Mouse (Mus musculus) limb, embryonic 13.5 days (tissue): ENCODE measurements around the gene Aldh3b2. TPM values are rescaled to one million over a fixed set of nuclear protein-coding genes. Genes with fewer than 3 reads are reported as not detected.

Experiments
- ATAC-seq: fragments of 200-750 bp; cut with Nextera tagmentation; 2 replicates; pipeline ENCODE4 v1.8.0; 2017; ENCODE audit warnings: low read depth, moderate number of reproducible peaks, moderate TSS enrichment; ENCODE audit not compliant: low FRiP score
- H3K27ac ChIP-seq: fragments of 300-500 bp; sonication (generic); 2 replicates; pipeline ENCODE4 v1.5.1; 2015; ENCODE audit warnings: inconsistent platforms, mild to moderate bottlenecking, moderate library complexity
- H3K27me3 ChIP-seq: fragments of 300-500 bp; sonication (generic); 2 replicates; pipeline ENCODE4 v1.6.1; 2015; ENCODE audit warnings: mild to moderate bottlenecking, inconsistent platforms
- H3K36me3 ChIP-seq: fragments of 300-500 bp; sonication (generic); 2 replicates; pipeline ENCODE4 v1.6.1; 2015; ENCODE audit warnings: inconsistent platforms, mild to moderate bottlenecking, moderate library complexity
- H3K4me1 ChIP-seq: fragments of 300-500 bp; sonication (generic); 2 replicates; pipeline ENCODE4 v1.6.1; 2015; ENCODE audit warnings: inconsistent platforms
- H3K4me2 ChIP-seq: fragments of 300-500 bp; sonication (generic); replicated peaks from 2 replicates; pipeline ENCODE4 v1.6.1; 2015; ENCODE audit warnings: inconsistent platforms, mild to moderate bottlenecking, moderate library complexity
- H3K4me3 ChIP-seq: fragments of 300-500 bp; sonication (generic); 2 replicates; pipeline ENCODE4 v1.5.1; 2015; ENCODE audit warnings: moderate library complexity, mild to moderate bottlenecking, inconsistent platforms
- H3K9ac ChIP-seq: fragments of 300-500 bp; sonication (generic); 2 replicates; pipeline ENCODE4 v1.6.1; 2015; ENCODE audit warnings: mild to moderate bottlenecking, inconsistent platforms
- H3K9me3 ChIP-seq: fragments of 300-500 bp; sonication (generic); 2 replicates; pipeline ENCODE4 v1.6.1; 2016; ENCODE audit warnings: inconsistent platforms
- WGBS: fragments of 180-500 bp; shearing (Covaris S2); methylation state at CpG from one replicate; pipeline ENCODE4 v1.1.7; 2015; 5-methylcytosine and 5-hydroxymethylcytosine counted together
- polyA plus RNA-seq: library from polyadenylated mRNA; unstranded; fragments of >200 nt; fragmentation: Nextera tagmentation; extraction: Ambion mirVana; gene quantifications from 2 replicates; pipeline ENCODE4 v1.2.1, GENCODE M21; 2015

Aldh3b2 gene
- 7.8 and 9.3 TPM in 2 replicates for polyA plus RNA-seq

DNA sequence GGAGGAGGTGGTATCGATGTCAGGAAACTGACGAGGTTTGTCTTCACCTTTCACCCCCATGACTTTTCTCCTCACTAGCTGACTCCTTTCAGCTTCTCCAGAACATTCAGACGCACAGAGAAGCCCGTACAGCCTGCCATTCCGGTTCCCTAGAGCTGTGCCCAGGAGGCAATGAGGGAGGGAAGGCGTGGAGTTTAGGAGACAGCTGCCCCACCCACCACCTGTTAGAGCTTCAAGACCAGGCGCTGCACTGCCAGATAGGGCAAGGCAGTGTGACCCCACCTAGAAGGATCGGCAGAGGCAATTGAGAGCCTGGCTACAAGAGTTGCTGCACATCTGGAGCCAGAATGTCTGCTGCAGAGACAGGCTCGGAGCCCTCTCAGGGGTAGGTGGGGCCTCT, at the start of gene Aldh3b2:
Gene Aldh3b2 (plus strand): TSS at position 100 of the 400 bp plus-strand sequence.
- Histone ChIP-seq H3K4me1 (peaks cover 5% of the 10 kb centered on the region; the same call in 1 of the 2 replicates), H3K27me3 (no peaks in the 10 kb centered on the region), H3K4me3 (no peak within 1 kb of the TSS), H3K9ac (no peak within 1 kb of the TSS), H3K9me3 (no peaks in the 10 kb centered on the region), H3K36me3 (no peaks in the 10 kb centered on the region), H3K27ac (no peak within 1 kb of the TSS), H3K4me2 (no peak within 1 kb of the TSS)
- 17% methylated on average over 9 of the region's 9 CpGs for WGBS
- no peak for ATAC-seq

GRCm38 (mm10) chr19:3922661-3923371, 49.3 kb upstream of the Aldh3b2 start:
- Histone ChIP-seq H3K9ac (no peak overlapping the region), H3K27me3 (no peaks in the 10 kb centered on the region), H3K4me1 (peaks cover 11% of the 10 kb centered on the region; the same call in 1 of the 2 replicates), H3K9me3 (no peaks in the 10 kb centered on the region), H3K27ac (no peak overlapping the region), H3K4me3 (no peak overlapping the region), H3K36me3 (no peaks in the 10 kb centered on the region), H3K4me2 (no peak overlapping the region)
- ATAC-seq: no peak
- 55% methylated on average over 10 of the region's 10 CpGs for WGBS

DNA sequence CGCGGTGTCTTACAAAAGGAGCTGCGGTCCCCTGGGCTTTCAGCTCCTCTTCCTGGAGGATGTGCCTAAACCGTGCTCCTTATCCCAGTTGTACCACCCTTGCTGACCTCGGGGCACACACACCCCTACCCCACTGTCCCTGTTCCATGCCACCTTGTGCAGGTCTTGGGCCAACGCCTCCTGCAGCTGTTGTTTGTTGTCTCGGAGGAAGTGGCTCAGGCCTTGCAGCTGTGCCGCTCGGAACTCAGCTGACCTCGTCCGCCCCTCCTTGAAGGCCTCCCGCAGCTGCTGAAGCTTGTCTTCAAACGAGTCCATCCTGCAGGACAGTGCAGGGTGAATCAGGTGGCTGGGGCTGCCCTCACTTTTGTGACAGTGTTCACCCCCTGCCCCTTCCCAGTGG, 48.5 kb upstream of the Aldh3b2 start:
- Histone ChIP-seq H3K9me3 (no peaks in the 10 kb centered on the region), H3K27me3 (no peaks in the 10 kb centered on the region), H3K27ac (peak overlapping the region; percentile 49; the same call in 1 of the 2 replicates), H3K36me3 (no peaks in the 10 kb centered on the region), H3K4me2 (no peak overlapping the region), H3K9ac (no peak overlapping the region), H3K4me3 (no peak overlapping the region), H3K4me1 (peaks cover 11% of the 10 kb centered on the region; the same call in 1 of the 2 replicates)
- WGBS: 56% methylated on average over 13 of the region's 13 CpGs
- ATAC-seq: peak; percentile 31; the same call in 1 of the 2 replicates

- Histone ChIP-seq H3K27me3 (no peaks in the 10 kb centered on the region), H3K4me1 (peaks cover 17% of the 10 kb centered on the region), H3K27ac (peak overlapping the region; percentile 49; the same call in 1 of the 2 replicates), H3K9ac (no peak overlapping the region), H3K36me3 (no peaks in the 10 kb centered on the region), H3K9me3 (no peaks in the 10 kb centered on the region), H3K4me2 (no peak overlapping the region), H3K4me3 (no peak overlapping the region)
- WGBS: 84% methylated on average over 8 of the region's 8 CpGs
- ATAC-seq: no peak
Measured at GRCm38 (mm10) chr19:3924190-3924589, 47.9 kb upstream of the Aldh3b2 start.

DNA sequence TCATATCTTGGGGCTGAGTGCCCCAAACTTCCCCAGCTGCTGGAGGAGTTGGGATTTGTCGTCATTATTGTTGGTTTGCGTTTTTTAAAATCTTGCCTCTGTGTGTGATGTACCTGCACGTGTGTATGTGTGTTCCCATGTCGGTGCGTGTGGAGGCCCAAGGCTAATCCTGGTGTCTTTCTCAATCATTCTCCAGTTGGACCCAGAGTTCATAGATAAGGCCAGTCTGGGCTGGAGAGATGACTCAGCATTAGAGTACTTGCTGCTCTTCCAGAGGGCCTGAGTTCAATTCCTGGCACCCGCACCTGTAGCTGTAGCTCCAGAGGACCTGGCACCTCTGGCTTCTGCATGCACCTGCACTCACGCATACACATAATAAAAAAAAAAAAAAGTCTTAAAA, 47.3 kb upstream of the Aldh3b2 start:
- H3K27me3 ChIP-seq: no peaks in the 10 kb centered on the region
- WGBS: 90% methylated on average over 7 of the region's 7 CpGs

GRCm38 (mm10) chr19:3925859-3926258, 46.3 kb upstream of the Aldh3b2 start:
- H3K9ac ChIP-seq: no peak overlapping the region
- no peak overlapping the region for H3K4me2 ChIP-seq
- no peak overlapping the region for H3K27ac ChIP-seq
- no peaks in the 10 kb centered on the region for H3K27me3 ChIP-seq
- no peaks in the 10 kb centered on the region for H3K9me3 ChIP-seq
- 75% methylated on average over 6 of the region's 6 CpGs for WGBS
- H3K4me1 ChIP-seq: peaks cover 34% of the 10 kb centered on the region
- H3K36me3 ChIP-seq: no peaks in the 10 kb centered on the region
- H3K4me3 ChIP-seq: no peak overlapping the region
- ATAC-seq: no peak

More for the DNA sequence above, 47.3 kb upstream of the Aldh3b2 start:
- Histone ChIP-seq H3K4me2 (no peak overlapping the region), H3K4me1 (peaks cover 24% of the 10 kb centered on the region), H3K27ac (no peak overlapping the region), H3K9me3 (no peaks in the 10 kb centered on the region), H3K36me3 (no peaks in the 10 kb centered on the region), H3K9ac (no peak overlapping the region), H3K4me3 (no peak overlapping the region)
- ATAC-seq: no peak

GRCm38 (mm10) chr19:3926279-3926678, 45.8 kb upstream of the Aldh3b2 start:
- H3K4me2 ChIP-seq: no peak overlapping the region
- no peak for ATAC-seq
- H3K27ac ChIP-seq: no peak overlapping the region
- H3K9ac ChIP-seq: no peak overlapping the region
- no peak overlapping the region for H3K4me3 ChIP-seq
- H3K4me1 ChIP-seq: peaks cover 34% of the 10 kb centered on the region
- WGBS: 70% methylated on average over 3 of the region's 3 CpGs
- H3K27me3 ChIP-seq: no peaks in the 10 kb centered on the region
- no peaks in the 10 kb centered on the region for H3K36me3 ChIP-seq
- no peaks in the 10 kb centered on the region for H3K9me3 ChIP-seq

DNA sequence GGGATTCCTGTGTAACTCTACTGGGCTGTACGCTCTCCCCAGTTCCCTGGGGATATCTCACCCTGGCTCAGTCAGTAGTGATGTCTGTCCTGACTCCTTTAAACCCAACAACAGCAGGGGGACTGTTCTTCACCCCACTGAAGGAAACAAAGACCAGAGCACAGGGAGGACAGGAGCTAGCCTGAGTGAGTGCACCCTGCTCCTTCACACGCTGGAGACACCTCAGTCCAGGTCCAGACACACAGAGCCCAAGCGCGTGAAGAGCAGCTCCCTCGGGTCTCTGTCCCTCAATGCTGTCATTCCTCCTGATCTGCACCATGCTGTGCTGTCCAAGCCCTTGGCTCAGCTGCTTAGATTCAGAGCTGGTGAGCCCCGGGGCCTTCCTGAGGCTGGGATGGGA, 45.4 kb upstream of the Aldh3b2 start:
- no peaks in the 10 kb centered on the region for H3K9me3 ChIP-seq
- no peak overlapping the region for H3K27ac ChIP-seq
- H3K36me3 ChIP-seq: no peaks in the 10 kb centered on the region
- ATAC-seq: no peak
- peaks cover 34% of the 10 kb centered on the region for H3K4me1 ChIP-seq
- 67% methylated on average over 6 of the region's 6 CpGs for WGBS
- H3K27me3 ChIP-seq: no peaks in the 10 kb centered on the region
- no peak overlapping the region for H3K4me2 ChIP-seq
- no peak overlapping the region for H3K9ac ChIP-seq
- H3K4me3 ChIP-seq: no peak overlapping the region

- 83% methylated on average over 4 of the region's 4 CpGs for WGBS
- Histone ChIP-seq H3K27ac (no peak overlapping the region), H3K4me2 (no peak overlapping the region), H3K9ac (no peak overlapping the region), H3K36me3 (no peaks in the 10 kb centered on the region), H3K27me3 (no peaks in the 10 kb centered on the region), H3K4me3 (no peak overlapping the region), H3K4me1 (peaks cover 34% of the 10 kb centered on the region), H3K9me3 (no peaks in the 10 kb centered on the region)
- no peak for ATAC-seq
Measured at GRCm38 (mm10) chr19:3927989-3928388, 44.1 kb upstream of the Aldh3b2 start.

- no peaks in the 10 kb centered on the region for H3K36me3 ChIP-seq
- no peak overlapping the region for H3K4me2 ChIP-seq
- no peaks in the 10 kb centered on the region for H3K9me3 ChIP-seq
- H3K27ac ChIP-seq: peak overlapping the region; percentile 63; the same call in 1 of the 2 replicates
- no peak for ATAC-seq
- 70% methylated on average over 4 of the region's 4 CpGs for WGBS
- no peak overlapping the region for H3K4me3 ChIP-seq
- no peaks in the 10 kb centered on the region for H3K27me3 ChIP-seq
- H3K4me1 ChIP-seq: peaks cover 30% of the 10 kb centered on the region
- no peak overlapping the region for H3K9ac ChIP-seq
Measured at GRCm38 (mm10) chr19:3928779-3929178, 43.3 kb upstream of the Aldh3b2 start.

DNA sequence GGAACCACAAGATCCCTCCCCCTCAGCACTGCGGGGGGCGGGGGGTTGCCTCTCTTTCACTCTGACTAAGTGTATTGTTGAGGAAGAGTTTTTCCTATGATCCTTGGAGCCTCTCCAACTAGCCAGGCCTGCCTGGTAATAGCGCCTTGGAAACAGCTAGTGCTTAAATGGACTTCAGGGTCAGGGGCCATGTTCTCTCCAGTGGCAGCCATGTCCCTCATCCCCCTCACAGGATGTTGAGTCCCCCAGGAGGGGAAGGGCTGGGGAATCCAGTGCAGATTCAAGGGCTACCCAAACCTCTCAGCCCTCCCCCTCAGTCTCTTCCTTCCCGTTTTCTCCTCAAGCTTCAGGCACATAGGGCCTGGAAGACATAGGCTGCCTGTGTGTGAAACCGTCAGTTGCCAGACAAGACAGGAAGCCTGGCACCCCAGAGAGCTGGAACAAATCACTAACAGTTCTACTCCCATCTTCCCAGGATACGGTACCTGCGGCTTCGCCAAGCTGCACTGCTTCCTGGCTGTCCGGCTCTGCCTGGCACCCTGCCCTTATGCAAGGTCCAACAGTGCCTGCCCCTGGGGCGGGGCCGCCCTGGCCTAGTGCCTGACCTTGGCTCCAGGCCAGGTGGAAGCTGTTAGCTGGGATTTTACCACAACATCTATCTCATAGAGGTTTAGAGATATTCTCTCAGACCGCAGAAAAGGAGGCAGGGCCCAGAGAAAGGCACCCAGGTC, 42.8 kb upstream of the Aldh3b2 start, which contains the start of gene Aldh3b1:
Gene Aldh3b1 (minus strand): TSS at position 598 of the 731 bp plus-strand sequence.
- peak; percentile 44 for ATAC-seq
- H3K9ac ChIP-seq: no peak within 1 kb of the TSS
- H3K4me3 ChIP-seq: no peak within 1 kb of the TSS
- no peaks in the 10 kb centered on the region for H3K27me3 ChIP-seq
- peak within 1 kb of the TSS; percentile 5; the same call in 1 of the 2 replicates for H3K4me2 ChIP-seq
- no peaks in the 10 kb centered on the region for H3K9me3 ChIP-seq
- peak within 1 kb of the TSS; percentile 63 for H3K27ac ChIP-seq
- WGBS: 54% methylated on average over 12 of the region's 12 CpGs
- H3K36me3 ChIP-seq: no peaks in the 10 kb centered on the region
- H3K4me1 ChIP-seq: peaks cover 30% of the 10 kb centered on the region
